Mouse (Mus musculus) MEL (cell line): Measurements from ENCODE around the gene Cd164. TPM values are rescaled to one million over a fixed set of nuclear protein-coding genes. Genes with fewer than 3 reads are reported as not detected.

Source experiments
- DNase-seq: peaks from one replicate; pipeline ENCODE4 v3.0.0; 2011; ENCODE audit warnings: low read depth, low spot score
- H3K27ac ChIP-seq: 2 replicates; pipeline ENCODE4 v1.5.1; 2012; ENCODE audit warnings: low read depth, mild to moderate bottlenecking, control low read depth, low read length, moderate library complexity; ENCODE audit not compliant: control insufficient read depth
- H3K27me3 ChIP-seq, 2 experiments: fragments of 150-350 bp in 1 of 2; sonication (generic) in 1 of 2; 2 replicates each; pipeline ENCODE4 v1.6.1; 2012; ENCODE audit warnings: low read length in 2 of 2, mild to moderate bottlenecking in 2 of 2, improper control_type of control experiment in 1 of 2, moderate library complexity in 1 of 2; ENCODE audit not compliant: insufficient read depth in 2 of 2, control insufficient read depth in 1 of 2
- H3K36me3 ChIP-seq, 2 experiments: 2 replicates each; pipeline ENCODE4 v1.6.1; 2012 to 2014; ENCODE audit warnings: low read length in 2 of 2, improper control_type of control experiment in 1 of 2, inconsistent platforms in 1 of 2, mild to moderate bottlenecking in 1 of 2; ENCODE audit not compliant: insufficient read depth in 2 of 2, control insufficient read depth in 1 of 2
- H3K4me1 ChIP-seq, 2 experiments: fragments of 150-350 bp in 1 of 2; sonication (generic) in 1 of 2; 2 replicates each; pipeline ENCODE4 v1.6.1; 2012; ENCODE audit warnings: low read length in 2 of 2, improper control_type of control experiment in 1 of 2, mild to moderate bottlenecking in 1 of 2; ENCODE audit not compliant: insufficient read depth in 2 of 2, control insufficient read depth in 1 of 2
- H3K4me3 ChIP-seq, 2 experiments: fragments of 150-350 bp in 1 of 2; sonication (generic) in 1 of 2; 2 replicates each; pipeline ENCODE4 v1.5.1; 2012; ENCODE audit warnings: low read depth in 2 of 2, low read length in 2 of 2, mild to moderate bottlenecking in 2 of 2, moderate library complexity in 2 of 2, control low read depth in 1 of 2, improper control_type of control experiment in 1 of 2; ENCODE audit not compliant: control insufficient read depth in 1 of 2, insufficient read depth in 1 of 2
- H3K79me2 ChIP-seq: 2 replicates; pipeline ENCODE4 v1.6.1; 2012; ENCODE audit warnings: mild to moderate bottlenecking, low read length, moderate library complexity; ENCODE audit not compliant: control insufficient read depth, poor library complexity, insufficient read depth
- H3K9ac ChIP-seq: 2 replicates; pipeline ENCODE4 v1.6.1; 2012; ENCODE audit warnings: low read depth, mild to moderate bottlenecking, control low read depth, low read length, moderate library complexity; ENCODE audit not compliant: control insufficient read depth, poor library complexity, severe bottlenecking
- H3K9me3 ChIP-seq: fragments of 150-350 bp; sonication (generic); replicated peaks from 2 replicates; pipeline ENCODE4 v1.6.1; 2012; ENCODE audit warnings: mild to moderate bottlenecking, low read length, improper control_type of control experiment, moderate library complexity; ENCODE audit not compliant: insufficient read depth
- CTCF ChIP-seq, 3 experiments: IDR thresholded peaks in 2 of 3; conservative IDR thresholded peaks in 1 of 3; 2 replicates each; pipeline ENCODE4 v1.5.1; 2011 to 2012; ENCODE audit warnings: low read length in 3 of 3, low read depth in 2 of 3, mild to moderate bottlenecking in 2 of 3, improper control_type of control experiment in 1 of 3, inconsistent platforms in 1 of 3, mixed read lengths in 1 of 3, moderate library complexity in 1 of 3; ENCODE audit not compliant: control insufficient read depth in 1 of 3, insufficient read depth in 1 of 3, poor library complexity in 1 of 3, severe bottlenecking in 1 of 3
- ETS1 ChIP-seq: IDR thresholded peaks from 2 replicates; pipeline ENCODE4 v1.6.1; 2012; ENCODE audit warnings: low read depth, mild to moderate bottlenecking, inconsistent platforms, low read length, improper control_type of control experiment, moderate library complexity
- GABPA ChIP-seq: IDR thresholded peaks from 2 replicates; pipeline ENCODE4 v1.6.1; 2012; ENCODE audit warnings: low read depth, mild to moderate bottlenecking, inconsistent platforms, low read length, improper control_type of control experiment, moderate library complexity
- GATA1 ChIP-seq: IDR thresholded peaks from 2 replicates; pipeline ENCODE4 v1.6.1; 2011; ENCODE audit warnings: low read depth, low read length, improper control_type of control experiment
- HCFC1 ChIP-seq: IDR thresholded peaks from 2 replicates; pipeline ENCODE4 v1.6.1; 2012; ENCODE audit warnings: low read depth, mild to moderate bottlenecking, inconsistent platforms, low read length, improper control_type of control experiment, moderate library complexity
- JUND ChIP-seq: IDR thresholded peaks from 2 replicates; pipeline ENCODE4 v1.6.1; 2011; ENCODE audit warnings: low read depth, mild to moderate bottlenecking, improper control_type of control experiment, low read length
- KAT2A ChIP-seq: conservative IDR thresholded peaks from 2 replicates; pipeline ENCODE4 v1.6.1; 2012; ENCODE audit warnings: low read depth, low read length, improper control_type of control experiment, inconsistent platforms
- MXI1 ChIP-seq: IDR thresholded peaks from 2 replicates; pipeline ENCODE4 v1.6.1; 2011; ENCODE audit warnings: mild to moderate bottlenecking, low read depth, low read length, improper control_type of control experiment
- POLR2AphosphoS2 ChIP-seq: IDR thresholded peaks from 2 replicates; pipeline ENCODE4 v1.6.1; 2011; ENCODE audit warnings: low read length, improper control_type of control experiment
- POLR2AphosphoS5 ChIP-seq: IDR thresholded peaks from 2 replicates; pipeline ENCODE4 v1.6.1; 2012; ENCODE audit warnings: low read depth, borderline replicate concordance, mild to moderate bottlenecking, inconsistent platforms, low read length, moderate library complexity, mixed read lengths
- RCOR1 ChIP-seq: IDR thresholded peaks from 2 replicates; pipeline ENCODE4 v1.6.1; 2012; ENCODE audit warnings: low read depth, mild to moderate bottlenecking, inconsistent platforms, low read length, improper control_type of control experiment
- TBP ChIP-seq: IDR thresholded peaks from 2 replicates; pipeline ENCODE4 v1.8.0; 2011; ENCODE audit warnings: low read depth, low read length, improper control_type of control experiment
- USF1 ChIP-seq: IDR thresholded peaks from 2 replicates; pipeline ENCODE4 v1.6.1; 2014; ENCODE audit warnings: low read depth, mild to moderate bottlenecking, inconsistent platforms, low read length, improper control_type of control experiment, moderate library complexity
- ZKSCAN1 ChIP-seq: IDR thresholded peaks from 2 replicates; pipeline ENCODE4 v1.6.1; 2012; ENCODE audit warnings: low read depth, mild to moderate bottlenecking, inconsistent platforms, low read length, improper control_type of control experiment, moderate library complexity
- ZNF384 ChIP-seq: IDR thresholded peaks from 2 replicates; pipeline ENCODE4 v1.6.1; 2012; ENCODE audit warnings: low read depth, mild to moderate bottlenecking, inconsistent platforms, low read length, improper control_type of control experiment
- polyA plus RNA-seq, 2 experiments: library from polyadenylated mRNA; stranded (reverse) in 1 of 2; unstranded in 1 of 2; fragments of >175 nt in 1 of 2; fragments of >200 nt in 1 of 2; gene quantifications; 2 replicates each; pipeline versions ENCODE4 v1.2.1 to v1.2.4; 2012; ENCODE audit warnings: low replicate concordance in 2 of 2, low read depth in 1 of 2; ENCODE audit not compliant: insufficient read length in 2 of 2, insufficient read depth in 1 of 2, missing spikeins in 1 of 2
- total RNA-seq: library from RNA; depleted of rRNA; stranded (reverse); fragments of 300-350 nt; gene quantifications from 2 replicates; pipeline ENCODE4 v1.2.3, GENCODE M21; 2012

Cd164 gene
- total and polyA plus RNA-seq, 3 experiments: 21.4 to 59.4 TPM; not detected in 1

DNA sequence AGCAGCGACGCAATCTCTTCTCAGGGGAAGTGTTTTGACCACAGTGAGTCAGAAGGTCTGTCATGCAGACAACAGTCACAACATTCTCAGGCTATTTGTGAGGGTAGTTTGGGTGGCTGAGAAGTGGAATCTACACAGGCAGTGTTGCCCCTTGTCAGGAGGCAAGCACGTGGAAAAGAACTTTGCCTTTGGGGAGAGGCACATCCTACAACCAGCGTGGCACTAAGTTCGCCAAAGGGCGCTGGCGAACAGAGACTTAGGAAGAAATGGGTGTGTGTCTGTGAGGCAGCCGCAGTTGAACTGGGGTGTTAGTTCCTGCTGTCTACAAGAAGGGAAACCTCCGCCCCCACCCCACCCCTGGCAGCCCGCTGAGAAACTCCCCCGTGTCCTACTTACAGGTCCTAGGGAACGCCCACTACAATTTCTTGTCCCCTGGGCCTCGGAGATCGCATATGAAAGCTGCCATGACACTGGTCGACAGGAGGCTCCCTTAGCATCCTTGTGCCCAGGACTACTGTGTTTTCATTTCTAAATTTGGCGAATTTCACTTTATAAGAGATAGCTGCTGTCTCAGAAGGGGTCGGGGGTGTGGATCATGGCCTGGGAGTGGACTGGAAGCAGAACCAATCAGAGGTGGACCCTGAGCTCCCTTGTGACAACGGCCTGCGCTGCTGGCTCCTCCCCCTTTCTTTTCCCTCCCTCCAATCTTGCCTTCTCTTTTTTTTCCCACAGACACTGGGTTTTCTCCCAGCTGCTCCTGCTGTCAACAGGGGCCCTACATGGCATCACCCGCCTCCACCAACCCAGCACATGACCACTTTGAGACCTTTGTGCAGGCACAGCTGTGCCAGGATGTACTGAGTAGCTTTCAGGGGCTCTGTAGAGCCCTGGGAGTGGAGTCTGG, 41.7 kb upstream of the Cd164 start (continued):
- TF ChIP-seq KAT2A: no peak
- peak; percentile 24; the same call in 1 of the 2 replicates for TF ChIP-seq USF1
- 0 out of 2 replicates have a peak, but pooled peaks have one; percentile 19 for TF ChIP-seq RCOR1
- TF ChIP-seq ZKSCAN1: no peak
- no peak for TF ChIP-seq JUND
- no peak for TF ChIP-seq POLR2AphosphoS2
- no peak for TF ChIP-seq GATA1
- no peak for TF ChIP-seq GABPA

DNA sequence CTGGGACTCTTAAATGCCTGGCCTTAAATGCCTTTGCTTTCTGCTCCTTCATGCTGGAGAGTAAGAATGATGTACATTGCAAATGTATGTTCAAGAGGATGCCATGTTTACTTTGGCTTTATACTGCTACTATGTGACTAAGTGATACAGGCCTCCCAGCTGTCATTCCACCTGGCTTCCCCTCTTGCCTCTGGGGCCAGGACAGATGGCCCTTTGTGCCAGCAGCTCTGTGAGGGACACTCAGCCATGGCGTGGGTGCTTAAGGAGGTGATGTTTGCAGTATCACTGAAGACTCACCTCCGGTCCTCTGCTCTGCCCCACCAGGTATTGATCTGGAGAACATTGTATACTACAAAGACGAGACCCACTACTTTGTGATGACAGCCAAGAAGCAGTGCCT, 39.3 kb upstream of the Cd164 start:
- no peak overlapping the region for H3K27ac ChIP-seq
- H3K79me2 ChIP-seq: no peaks in the 10 kb centered on the region
- H3K27me3 ChIP-seq: no peaks in the 10 kb centered on the region
- H3K9me3 ChIP-seq: no peaks in the 10 kb centered on the region
- DNase-seq: no peak
- H3K4me3 ChIP-seq: no peak overlapping the region
- H3K4me1 ChIP-seq: peaks cover 4 to 17% of the 10 kb centered on the region in 2 experiments; a peak in 3 of 4 replicates
- peaks cover 0 to 8% of the 10 kb centered on the region in 2 experiments; a peak in 2 of 4 replicates for H3K36me3 ChIP-seq
- H3K9ac ChIP-seq: no peak overlapping the region
- TF ChIP-seq USF1: no peak
- no peak for TF ChIP-seq ZNF384
- TF ChIP-seq ZKSCAN1: no peak
- TF ChIP-seq HCFC1: no peak
- TF ChIP-seq MXI1: no peak
- TF ChIP-seq CTCF (IDR thresholded peaks at IDR 0.05 in 2 of 3, conservative IDR thresholded peaks at IDR 0.05 in 1 of 3; ENCODE audit: control insufficient read depth in 1 of 3, insufficient read depth in 1 of 3, low read depth in 2 of 3, low read length in 3 of 3, poor library complexity in 1 of 3, severe bottlenecking in 1 of 3): no peak
- TF ChIP-seq GATA1: no peak
- TF ChIP-seq POLR2AphosphoS5: no peak
- no peak for TF ChIP-seq JUND
- no peak for TF ChIP-seq ETS1
- no peak for TF ChIP-seq TBP
